Mouse (Mus musculus) lung, postnatal 0 days (tissue): ENCODE data around the gene Vps50.

ENCODE experiments used
- CTCF ChIP-seq: IDR thresholded peaks from 2 replicates; pipeline ENCODE4 v1.5.1; 2016; ENCODE audit warnings: antibody characterized with exemption, mild to moderate bottlenecking
- EP300 ChIP-seq: IDR thresholded peaks from 2 replicates; pipeline ENCODE4 v1.6.1; 2016; ENCODE audit warnings: antibody characterized with exemption, mild to moderate bottlenecking, control low read depth

DNA sequence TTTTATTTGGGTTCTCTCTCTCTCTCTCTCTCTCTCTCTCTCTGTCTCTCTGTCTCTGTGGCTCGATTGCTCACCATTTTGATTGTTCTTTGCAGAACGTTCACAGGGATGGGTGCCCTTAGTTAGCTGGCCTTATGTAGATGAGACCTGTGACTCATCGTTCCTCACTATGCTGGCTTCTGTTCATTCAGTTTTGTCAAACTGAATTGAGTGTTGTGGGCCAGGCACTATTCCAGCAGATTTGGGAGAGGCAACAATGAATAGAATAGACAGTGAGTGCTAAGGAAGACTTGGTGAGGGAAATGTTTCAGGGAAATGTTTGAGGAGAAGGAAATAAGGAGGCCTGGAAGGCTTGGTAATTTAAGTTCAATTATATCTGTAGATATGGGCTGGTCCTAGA, 2.1 kb downstream of the Vps50 start:
- no peak for TF ChIP-seq EP300
- no peak for TF ChIP-seq CTCF
